Mouse (Mus musculus): ENCODE results near the gene Tprn. TPM values are rescaled to one million over a fixed set of nuclear protein-coding genes. Genes with fewer than 3 reads are reported as not detected.

Gene Tprn
- polyA plus RNA-seq, 1 experiment from 2014 or later, result 3.3 TPM

GRCm38 (mm10) chr2:25265897-25266656, 3.7 kb downstream of the Tprn start:
- peak overlapping the region; percentile 12 for H3K4me2 ChIP-seq
- peaks cover 16% of the 10 kb centered on the region for H3K27me3 ChIP-seq (ENCODE audit: control insufficient read depth, insufficient read depth, low read length)
- WGBS (ENCODE audit: insufficient replicate concordance), result 66% methylated on average over 6 of the region's 6 CpGs
- H3K9me3 ChIP-seq (replicated peaks; ENCODE audit: control insufficient read depth, low read length), result no peaks in the 10 kb centered on the region
- peaks cover 31% of the 10 kb centered on the region for H3K4me1 ChIP-seq (ENCODE audit: control insufficient read depth, insufficient read depth, low read length)
- H3K27ac ChIP-seq (ENCODE audit: low read depth, low read length), result no peak overlapping the region
- ATAC-seq (replicated peaks; ENCODE audit: insufficient number of reproducible peaks, low FRiP score, low TSS enrichment), result no peak
- no peak overlapping the region; the same call in 1 of the 2 replicates for H3K4me3 ChIP-seq (ENCODE audit: low read depth, low read length)
- peaks cover 8% of the 10 kb centered on the region; the same call in 1 of the 2 replicates for H3K36me3 ChIP-seq (ENCODE audit: control insufficient read depth, insufficient read depth, low read length)
- peak overlapping the region; percentile 56; the same call in 1 of the 2 replicates for H3K9ac ChIP-seq (ENCODE audit: low read depth, low read length)

- 58% methylated on average over 2 of the region's 2 CpGs for WGBS (ENCODE audit: insufficient replicate concordance)
- Histone ChIP-seq H3K27ac (ENCODE audit: low read depth, low read length) (no peak overlapping the region), H3K9me3 (replicated peaks; ENCODE audit: control insufficient read depth, low read length) (no peaks in the 10 kb centered on the region), H3K27me3 (ENCODE audit: control insufficient read depth, insufficient read depth, low read length) (peaks cover 16% of the 10 kb centered on the region), H3K4me2 (no peak overlapping the region; the same call in 1 of the 2 replicates), H3K4me1 (ENCODE audit: control insufficient read depth, insufficient read depth, low read length) (peaks cover 36% of the 10 kb centered on the region), H3K4me3 (ENCODE audit: low read depth, low read length) (no peak overlapping the region), H3K9ac (ENCODE audit: low read depth, low read length) (no peak overlapping the region), H3K36me3 (ENCODE audit: control insufficient read depth, insufficient read depth, low read length) (peaks cover 8% of the 10 kb centered on the region; the same call in 1 of the 2 replicates)
- ATAC-seq (replicated peaks; ENCODE audit: insufficient number of reproducible peaks, low FRiP score, low TSS enrichment), result no peak
These were observed 4.3 kb downstream of the Tprn start for GRCm38 (mm10) chr2:25266720-25267119.

GRCm38 (mm10) chr2:25267241-25267640, 4.8 kb downstream of the Tprn start:
- Histone ChIP-seq H3K9ac (ENCODE audit: low read depth, low read length) (no peak overlapping the region), H3K4me1 (ENCODE audit: control insufficient read depth, insufficient read depth, low read length) (peaks cover 36% of the 10 kb centered on the region), H3K4me2 (no peak overlapping the region), H3K27ac (ENCODE audit: low read depth, low read length) (no peak overlapping the region), H3K27me3 (ENCODE audit: control insufficient read depth, insufficient read depth, low read length) (peaks cover 16% of the 10 kb centered on the region), H3K9me3 (replicated peaks; ENCODE audit: control insufficient read depth, low read length) (no peaks in the 10 kb centered on the region), H3K4me3 (ENCODE audit: low read depth, low read length) (no peak overlapping the region), H3K36me3 (ENCODE audit: control insufficient read depth, insufficient read depth, low read length) (peaks cover 8% of the 10 kb centered on the region; the same call in 1 of the 2 replicates)
- no peak for ATAC-seq (replicated peaks; ENCODE audit: insufficient number of reproducible peaks, low FRiP score, low TSS enrichment)

- Histone ChIP-seq H3K4me3 (ENCODE audit: low read depth, low read length) (no peak overlapping the region), H3K9me3 (replicated peaks; ENCODE audit: control insufficient read depth, low read length) (no peaks in the 10 kb centered on the region), H3K36me3 (ENCODE audit: control insufficient read depth, insufficient read depth, low read length) (peaks cover 8% of the 10 kb centered on the region; the same call in 1 of the 2 replicates), H3K27ac (ENCODE audit: low read depth, low read length) (no peak overlapping the region), H3K9ac (ENCODE audit: low read depth, low read length) (no peak overlapping the region), H3K4me1 (ENCODE audit: control insufficient read depth, insufficient read depth, low read length) (peaks cover 36% of the 10 kb centered on the region), H3K27me3 (ENCODE audit: control insufficient read depth, insufficient read depth, low read length) (peaks cover 16% of the 10 kb centered on the region), H3K4me2 (no peak overlapping the region)
- WGBS (ENCODE audit: insufficient replicate concordance), result 65% methylated on average over 4 of the region's 4 CpGs
- ATAC-seq (replicated peaks; ENCODE audit: insufficient number of reproducible peaks, low FRiP score, low TSS enrichment), result no peak
These were observed 5.4 kb downstream of the Tprn start for GRCm38 (mm10) chr2:25267746-25268309.

- 0% methylated on average over 55 of the region's 55 CpGs for WGBS (ENCODE audit: insufficient replicate concordance)
- H3K4me3 ChIP-seq (ENCODE audit: low read depth, low read length), result peak within 1 kb of the TSS; percentile 82
- H3K27me3 ChIP-seq (ENCODE audit: control insufficient read depth, insufficient read depth, low read length), result no peaks in the 10 kb centered on the region
- peak within 1 kb of the TSS; percentile 94 for H3K9ac ChIP-seq (ENCODE audit: low read depth, low read length)
- peak within 1 kb of the TSS; percentile 93 for H3K4me2 ChIP-seq
- H3K9me3 ChIP-seq (replicated peaks; ENCODE audit: control insufficient read depth, low read length), result no peaks in the 10 kb centered on the region
- peak; percentile 96 for ATAC-seq (replicated peaks; ENCODE audit: insufficient number of reproducible peaks, low FRiP score, low TSS enrichment)
- H3K4me1 ChIP-seq (ENCODE audit: control insufficient read depth, insufficient read depth, low read length), result peaks cover 18% of the 10 kb centered on the region
- peaks cover 22% of the 10 kb centered on the region for H3K36me3 ChIP-seq (ENCODE audit: control insufficient read depth, insufficient read depth, low read length)
- H3K27ac ChIP-seq (ENCODE audit: low read depth, low read length), result peak within 1 kb of the TSS; percentile 70
These were observed 9.6 kb downstream of the Tprn start, which contains the start of the genes Ssna1 and Anapc2 for GRCm38 (mm10) chr2:25271827-25272511. Gene Ssna1, minus strand, starts transcription at chr2:25272438. Gene Anapc2, plus strand, starts transcription at chr2:25272478.

- H3K9ac ChIP-seq (ENCODE audit: low read depth, low read length), result peak overlapping the region; percentile 94
- H3K27ac ChIP-seq (ENCODE audit: low read depth, low read length), result no peak overlapping the region
- ATAC-seq (replicated peaks; ENCODE audit: insufficient number of reproducible peaks, low FRiP score, low TSS enrichment), result peak; percentile 21; the same call in 1 of the 2 replicates
- H3K4me3 ChIP-seq (ENCODE audit: low read depth, low read length), result peak overlapping the region; percentile 82
- H3K36me3 ChIP-seq (ENCODE audit: control insufficient read depth, insufficient read depth, low read length), result peaks cover 27% of the 10 kb centered on the region
- H3K27me3 ChIP-seq (ENCODE audit: control insufficient read depth, insufficient read depth, low read length), result no peaks in the 10 kb centered on the region
- no peaks in the 10 kb centered on the region for H3K9me3 ChIP-seq (replicated peaks; ENCODE audit: control insufficient read depth, low read length)
- H3K4me2 ChIP-seq, result peak overlapping the region; percentile 93
- peaks cover 16% of the 10 kb centered on the region for H3K4me1 ChIP-seq (ENCODE audit: control insufficient read depth, insufficient read depth, low read length)
- 1% methylated on average over 29 of the region's 29 CpGs for WGBS (ENCODE audit: insufficient replicate concordance)
These were observed 10.1 kb downstream of the Tprn start for GRCm38 (mm10) chr2:25272515-25272914.

- peak overlapping the region; percentile 93 for H3K4me2 ChIP-seq
- H3K27ac ChIP-seq (ENCODE audit: low read depth, low read length), result no peak overlapping the region
- H3K4me1 ChIP-seq (ENCODE audit: control insufficient read depth, insufficient read depth, low read length), result peaks cover 16% of the 10 kb centered on the region
- 27% methylated on average over 16 of the region's 16 CpGs for WGBS (ENCODE audit: insufficient replicate concordance)
- no peaks in the 10 kb centered on the region for H3K27me3 ChIP-seq (ENCODE audit: control insufficient read depth, insufficient read depth, low read length)
- peaks cover 30% of the 10 kb centered on the region for H3K36me3 ChIP-seq (ENCODE audit: control insufficient read depth, insufficient read depth, low read length)
- H3K4me3 ChIP-seq (ENCODE audit: low read depth, low read length), result peak overlapping the region; percentile 82
- no peaks in the 10 kb centered on the region for H3K9me3 ChIP-seq (replicated peaks; ENCODE audit: control insufficient read depth, low read length)
- no peak for ATAC-seq (replicated peaks; ENCODE audit: insufficient number of reproducible peaks, low FRiP score, low TSS enrichment)
- peak overlapping the region; percentile 94 for H3K9ac ChIP-seq (ENCODE audit: low read depth, low read length)
These were observed 10.6 kb downstream of the Tprn start for GRCm38 (mm10) chr2:25273010-25273409.

GRCm38 (mm10) chr2:25278928-25279882, 16.8 kb downstream of the Tprn start:
- Histone ChIP-seq H3K4me2 (no peak overlapping the region), H3K27me3 (ENCODE audit: control insufficient read depth, insufficient read depth, low read length) (no peaks in the 10 kb centered on the region), H3K9me3 (replicated peaks; ENCODE audit: control insufficient read depth, low read length) (no peaks in the 10 kb centered on the region), H3K4me3 (ENCODE audit: low read depth, low read length) (no peak overlapping the region), H3K27ac (ENCODE audit: low read depth, low read length) (no peak overlapping the region), H3K36me3 (ENCODE audit: control insufficient read depth, insufficient read depth, low read length) (peaks cover 45% of the 10 kb centered on the region), H3K4me1 (ENCODE audit: control insufficient read depth, insufficient read depth, low read length) (no peaks in the 10 kb centered on the region), H3K9ac (ENCODE audit: low read depth, low read length) (no peak overlapping the region)
- no peak for ATAC-seq (replicated peaks; ENCODE audit: insufficient number of reproducible peaks, low FRiP score, low TSS enrichment)
- 60% methylated on average over 13 of the region's 13 CpGs for WGBS (ENCODE audit: insufficient replicate concordance)
